Mouse (Mus musculus): ENCODE data around the gene Rubcnl.

The Rubcnl gene

DNA sequence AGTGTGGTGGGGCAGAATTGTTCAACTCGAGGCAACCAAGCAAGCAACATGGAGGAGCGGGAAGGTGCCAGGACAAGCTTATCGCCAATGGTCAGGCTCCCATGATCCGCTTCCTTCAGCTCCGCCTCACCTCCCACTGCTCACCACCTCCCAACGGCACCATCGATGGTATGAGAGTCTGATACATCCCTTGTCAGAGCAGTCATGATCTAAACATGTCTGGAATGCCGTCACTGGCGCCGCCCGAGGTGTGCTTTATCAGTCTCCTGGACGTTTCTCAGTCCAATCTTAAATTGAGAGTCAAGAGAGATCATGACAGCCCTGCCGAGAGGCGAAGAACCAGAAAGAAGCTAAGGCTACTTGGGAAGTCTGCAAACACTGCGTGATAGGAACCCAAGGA lies 55.3 kb downstream of the Rubcnl start:
- DNase-seq = no peak

DNA sequence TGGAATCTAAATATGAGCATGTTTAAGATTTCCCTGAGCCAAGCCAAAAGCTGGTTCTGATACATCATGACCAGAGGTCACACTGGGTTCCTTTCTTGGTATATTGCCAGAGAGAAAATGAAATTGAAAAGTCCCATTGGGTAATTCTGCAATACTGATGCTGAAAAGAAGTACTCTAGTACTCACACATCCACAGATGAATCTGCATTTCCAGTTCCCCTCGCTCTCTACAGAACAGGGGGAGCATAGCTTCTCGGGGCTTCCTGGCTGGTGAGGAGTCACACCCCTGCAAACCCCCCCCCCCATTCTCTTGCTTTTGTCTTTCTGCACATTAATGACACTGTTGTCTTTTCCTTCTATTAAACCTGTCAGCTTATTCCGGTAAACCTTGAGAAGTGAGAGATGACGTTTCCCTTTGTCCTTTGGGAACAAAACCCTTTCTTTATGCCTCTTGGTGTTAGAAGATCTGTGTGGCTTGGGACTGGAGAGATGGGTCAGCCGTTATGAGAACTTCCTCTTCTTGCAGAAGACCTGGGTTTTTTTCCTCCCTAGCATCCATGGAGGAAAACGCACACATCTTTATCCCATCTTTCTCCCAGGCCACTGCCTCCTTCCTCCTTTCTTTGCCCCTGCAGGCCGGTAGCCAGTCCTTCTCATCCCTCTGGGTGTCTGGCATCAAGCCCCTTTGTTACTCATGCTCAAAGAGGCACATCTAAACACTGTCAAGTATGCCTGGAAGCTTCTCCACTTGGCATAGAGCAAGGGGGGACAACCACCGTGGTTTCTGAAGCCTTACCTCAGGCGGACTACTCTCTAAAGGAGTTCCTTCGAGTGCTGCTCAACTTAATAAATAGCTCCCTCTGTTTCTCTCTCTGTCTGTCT lies 59.7 kb downstream of the Rubcnl start:
- no peak for DNase-seq

DNA sequence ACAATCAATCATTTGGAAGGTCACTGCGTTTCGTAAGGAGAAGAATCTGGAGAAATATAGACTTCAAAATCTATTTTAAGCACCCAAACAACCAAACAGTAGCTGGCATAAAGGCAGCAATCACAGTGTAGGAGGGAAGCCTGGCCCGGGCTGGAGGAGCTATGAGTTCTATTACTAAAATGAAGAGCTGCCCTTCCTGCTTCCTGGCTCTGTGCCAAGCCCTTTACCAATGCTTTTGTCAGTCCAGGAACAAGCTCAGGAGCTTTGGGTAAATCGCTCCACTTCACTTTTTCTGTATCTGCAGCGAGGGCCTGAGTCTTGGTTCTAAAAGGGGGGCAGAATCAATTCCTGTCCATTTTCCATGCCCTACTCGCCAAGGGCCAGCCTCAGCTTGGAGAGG lies 62.1 kb downstream of the Rubcnl start:
- DNase-seq = no peak
